Mouse (Mus musculus): Measurements from ENCODE around the gene Hps1. TPM values are rescaled to one million over a fixed set of nuclear protein-coding genes. Genes with fewer than 3 reads are reported as not detected.

Gene Hps1
- polyA plus RNA-seq, 3 experiments from 2014 or later = 9.9 to 12.1 (median 10.1) TPM

- no peak for ATAC-seq
Measured at GRCm38 (mm10) chr19:42755148-42755870, 24.5 kb downstream of the Hps1 start.

GRCm38 (mm10) chr19:42753141-42753917 lies 26.4 kb downstream of the Hps1 start:
- no peak for ATAC-seq

- ATAC-seq = no peak
Measured at GRCm38 (mm10) chr19:42752363-42752931, 27.3 kb downstream of the Hps1 start, which contains the start of gene Pyroxd2. TSS of gene Pyroxd2 (minus strand) at chr19:42752775.

GRCm38 (mm10) chr19:42750196-42750595 lies 29.6 kb downstream of the Hps1 start:
- no peak for ATAC-seq

- ATAC-seq = no peak
Measured at GRCm38 (mm10) chr19:42746702-42747101, 33.1 kb downstream of the Hps1 start.

GRCm38 (mm10) chr19:42745869-42746224 lies 33.9 kb downstream of the Hps1 start:
- no peak for ATAC-seq

- ATAC-seq = no peak
Measured at GRCm38 (mm10) chr19:42745084-42745868, 34.5 kb downstream of the Hps1 start.

- ATAC-seq = no peak
Measured at GRCm38 (mm10) chr19:42744162-42744586, 35.6 kb downstream of the Hps1 start.

- no peak for ATAC-seq
Measured at GRCm38 (mm10) chr19:42743261-42743660, 36.5 kb downstream of the Hps1 start.

- no peak for ATAC-seq
Measured at GRCm38 (mm10) chr19:42741884-42742283, 37.9 kb downstream of the Hps1 start.

- ATAC-seq = no peak
Measured at GRCm38 (mm10) chr19:42740163-42740899, 39.4 kb downstream of the Hps1 start.

GRCm38 (mm10) chr19:42739734-42740133 lies 40.0 kb downstream of the Hps1 start:
- no peak for ATAC-seq

- no peak for ATAC-seq
Measured at GRCm38 (mm10) chr19:42737753-42738152, 42.0 kb downstream of the Hps1 start.

GRCm38 (mm10) chr19:42734982-42735381 lies 44.8 kb downstream of the Hps1 start:
- no peak for ATAC-seq

GRCm38 (mm10) chr19:42727424-42727823 lies 52.4 kb downstream of the Hps1 start:
- no peak for ATAC-seq

GRCm38 (mm10) chr19:42726766-42727165 lies 53.0 kb downstream of the Hps1 start:
- no peak for ATAC-seq

GRCm38 (mm10) chr19:42725973-42726350 lies 53.8 kb downstream of the Hps1 start:
- ATAC-seq = no peak

GRCm38 (mm10) chr19:42725056-42725972 lies 54.5 kb downstream of the Hps1 start:
- no peak for ATAC-seq

- ATAC-seq = no peak
Measured at GRCm38 (mm10) chr19:42723302-42723701, 56.5 kb downstream of the Hps1 start.

- no peak for ATAC-seq
Measured at GRCm38 (mm10) chr19:42722500-42722899, 57.3 kb downstream of the Hps1 start.

GRCm38 (mm10) chr19:42718101-42718500 lies 61.7 kb downstream of the Hps1 start:
- no peak for ATAC-seq
